Mouse (Mus musculus) CH12.LX (cell line): ENCODE results near the gene Kcnh2. TPM values are rescaled to one million over a fixed set of nuclear protein-coding genes. Genes with fewer than 3 reads are reported as not detected.

Experiments
- DNase-seq: peaks from one replicate; pipeline ENCODE4 v3.0.0-alpha.2; 2013; ENCODE audit errors: extremely low read depth
- H3K27ac ChIP-seq: 2 replicates; pipeline ENCODE4 v1.5.1; 2012; ENCODE audit warnings: low read depth, mild to moderate bottlenecking, control low read depth, moderate library complexity; ENCODE audit not compliant: insufficient read depth
- H3K27me3 ChIP-seq: replicated peaks from 2 replicates; pipeline ENCODE3; 2012; ENCODE audit warnings: inconsistent platforms
- H3K36me3 ChIP-seq, 2 experiments: replicated peaks in 1 of 2; 2 replicates each; pipeline versions ENCODE3 to v1.6.1; 2012; ENCODE audit warnings: inconsistent platforms in 1 of 2, low read length in 1 of 2, mild to moderate bottlenecking in 1 of 2, mixed read lengths in 1 of 2, moderate library complexity in 1 of 2; ENCODE audit not compliant: control insufficient read depth in 1 of 2, insufficient read depth in 1 of 2
- H3K4me1 ChIP-seq, 2 experiments: 2 replicates each; pipeline ENCODE4 v1.6.1; 2012; ENCODE audit warnings: inconsistent platforms in 1 of 2, moderate library complexity in 1 of 2; ENCODE audit not compliant: insufficient read depth in 2 of 2, control insufficient read depth in 1 of 2
- H3K4me2 ChIP-seq: 2 replicates; pipeline ENCODE4 v1.6.1; 2012; ENCODE audit warnings: low read depth, mild to moderate bottlenecking, control low read depth; ENCODE audit not compliant: poor library complexity, insufficient read depth, severe bottlenecking
- H3K4me3 ChIP-seq, 3 experiments: fragments of 150-350 bp in 1 of 3; sonication (generic) in 1 of 3; replicated peaks in 1 of 3; 2 replicates each; pipeline versions ENCODE3 to v1.5.1; 2011 to 2012; ENCODE audit warnings: low read depth in 2 of 3, low read length in 2 of 3, mild to moderate bottlenecking in 2 of 3, moderate library complexity in 2 of 3, control low read depth in 1 of 3, improper control_type of control experiment in 1 of 3, inconsistent platforms in 1 of 3, mixed read lengths in 1 of 3; ENCODE audit not compliant: poor library complexity in 1 of 3
- H3K79me2 ChIP-seq: replicated peaks from 2 replicates; pipeline ENCODE4 v1.6.1; 2012; ENCODE audit warnings: mild to moderate bottlenecking, moderate library complexity; ENCODE audit not compliant: control insufficient read depth, poor library complexity, insufficient read depth, severe bottlenecking; ENCODE audit errors: extremely low read depth
- H3K9ac ChIP-seq: 2 replicates; pipeline ENCODE4 v1.6.1; 2012; ENCODE audit warnings: low read depth, mild to moderate bottlenecking, control low read depth, moderate library complexity; ENCODE audit not compliant: insufficient read depth
- H3K9me3 ChIP-seq: replicated peaks from 2 replicates; pipeline ENCODE3; 2012; ENCODE audit warnings: low read length, inconsistent platforms, mixed read lengths
- CHD2 ChIP-seq: IDR thresholded peaks from 2 replicates; pipeline ENCODE4 v1.6.1; 2011; ENCODE audit warnings: low read length, improper control_type of control experiment
- E2F4 ChIP-seq: IDR thresholded peaks from 2 replicates; pipeline ENCODE4 v1.6.1; 2011; ENCODE audit warnings: low read depth, low read length, improper control_type of control experiment; ENCODE audit not compliant: insufficient replicate concordance
- ELF1 ChIP-seq: IDR thresholded peaks from 2 replicates; pipeline ENCODE4 v1.6.1; 2014; ENCODE audit warnings: low read depth, mild to moderate bottlenecking, inconsistent platforms, low read length, improper control_type of control experiment
- ETS1 ChIP-seq: conservative IDR thresholded peaks from 2 replicates; pipeline ENCODE4 v1.6.1; 2012; ENCODE audit warnings: low read depth, mild to moderate bottlenecking, inconsistent platforms, low read length, improper control_type of control experiment, moderate library complexity
- HCFC1 ChIP-seq: IDR thresholded peaks from 2 replicates; pipeline ENCODE4 v1.6.1; 2012; ENCODE audit warnings: low read depth, mild to moderate bottlenecking, inconsistent platforms, low read length, improper control_type of control experiment
- JUND ChIP-seq: conservative IDR thresholded peaks from 2 replicates; pipeline ENCODE4 v1.6.1; 2011; ENCODE audit warnings: low read depth, low read length, improper control_type of control experiment
- MAX ChIP-seq: IDR thresholded peaks from 2 replicates; pipeline ENCODE4 v1.6.1; 2011; ENCODE audit warnings: low read length, improper control_type of control experiment
- MAZ ChIP-seq: IDR thresholded peaks from 2 replicates; pipeline ENCODE4 v1.6.1; 2012; ENCODE audit warnings: low read depth, mild to moderate bottlenecking, inconsistent platforms, low read length, improper control_type of control experiment, moderate library complexity
- MXI1 ChIP-seq: IDR thresholded peaks from 2 replicates; pipeline ENCODE4 v1.6.1; 2011; ENCODE audit warnings: mild to moderate bottlenecking, low read depth, low read length, improper control_type of control experiment
- MYC ChIP-seq: IDR thresholded peaks from 2 replicates; pipeline ENCODE4 v1.6.1; 2011; ENCODE audit warnings: low read depth, mild to moderate bottlenecking, improper control_type of control experiment, low read length
- PAX5 ChIP-seq: IDR thresholded peaks from 2 replicates; pipeline ENCODE4 v1.6.1; 2012; ENCODE audit warnings: low read length, inconsistent platforms, mixed read lengths
- SMC3 ChIP-seq: IDR thresholded peaks from 2 replicates; pipeline ENCODE4 v1.6.1; 2011; ENCODE audit warnings: low read depth, low read length, improper control_type of control experiment
- TBP ChIP-seq: conservative IDR thresholded peaks from 2 replicates; pipeline ENCODE4 v1.6.1; 2011; ENCODE audit warnings: low read depth, low read length, improper control_type of control experiment
- USF1 ChIP-seq: IDR thresholded peaks from 2 replicates; pipeline ENCODE4 v1.6.1; 2014; ENCODE audit warnings: low read depth, mild to moderate bottlenecking, inconsistent platforms, low read length, improper control_type of control experiment
- USF2 ChIP-seq: conservative IDR thresholded peaks from 2 replicates; pipeline ENCODE4 v1.6.1; 2011; ENCODE audit warnings: low read depth, low read length, improper control_type of control experiment
- ZC3H11A ChIP-seq: IDR thresholded peaks from 2 replicates; pipeline ENCODE4 v1.6.1; 2012; ENCODE audit warnings: low read depth, mild to moderate bottlenecking, inconsistent platforms, low read length, improper control_type of control experiment
- ZKSCAN1 ChIP-seq: IDR thresholded peaks from 2 replicates; pipeline ENCODE4 v1.6.1; 2012; ENCODE audit warnings: low read depth, inconsistent platforms, low read length, improper control_type of control experiment, borderline replicate concordance
- dilution Hi-C: fragments of 300-500 bp; cut with MboI; formaldehyde crosslinking; loops from 2 replicates; pipeline ENCODE4 v1.14.3; 2020; ENCODE audit warnings: low sequenced_read_pairs; ENCODE audit not compliant: extremely low pct_unique_long_range_greater_than_20kb, extremely low pct_ligation_motif_present
- in situ Hi-C: fragments of 300-500 bp; cut with MboI; formaldehyde crosslinking; loops from 3 replicates; pipeline ENCODE4 v1.14.3; 2019; ENCODE audit warnings: low sequenced_read_pairs, low pct_ligation_motif_present, low pct_unique_long_range_greater_than_20kb, mixed read lengths
- polyA plus RNA-seq: library from polyadenylated mRNA; unstranded; fragments of >175 nt; gene quantifications from 2 replicates; pipeline ENCODE4 v1.2.1, GENCODE M21; 2012; ENCODE audit warnings: low read depth; ENCODE audit not compliant: insufficient read length
- total RNA-seq, 2 experiments: library from RNA; depleted of rRNA; stranded (reverse); fragments of 300-350 nt in 1 of 2; fragments of >200 nt in 1 of 2; gene quantifications; 2 replicates each; pipeline ENCODE4 v1.2.3; 2012 to 2014

The Kcnh2 gene
- total and polyA plus RNA-seq, 3 experiments: 0.30 to 2.8 (median 0.59) TPM

DNA sequence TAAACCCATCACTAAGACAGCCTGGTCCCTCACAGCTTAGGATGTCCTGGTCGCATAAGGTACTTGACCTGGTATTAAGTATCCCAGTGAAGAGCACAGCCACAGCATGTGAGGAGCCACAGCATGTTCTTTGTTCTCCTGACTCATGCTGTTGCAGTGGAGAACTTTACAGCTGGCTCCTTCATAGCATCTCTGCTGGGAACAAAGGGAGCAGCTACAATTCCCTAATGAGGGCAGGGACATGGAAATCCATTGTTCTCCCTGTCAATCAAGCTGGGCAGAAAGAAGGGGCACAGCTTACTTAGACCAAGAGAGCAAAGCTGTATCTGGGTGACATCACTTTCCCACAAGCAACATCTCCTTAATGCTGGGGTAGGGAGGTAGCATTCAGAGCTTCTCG, 70.9 kb downstream of the Kcnh2 start:
- no peaks in the 10 kb centered on the region for H3K36me3 ChIP-seq
- in situ Hi-C loops: no loop called here
- no peaks in the 10 kb centered on the region for H3K9me3 ChIP-seq
- no peaks in the 10 kb centered on the region for H3K79me2 ChIP-seq
- H3K4me3 ChIP-seq: no peak overlapping the region
- H3K27ac ChIP-seq: no peak overlapping the region
- no peak overlapping the region for H3K4me2 ChIP-seq
- DNase-seq: no peak
- H3K9ac ChIP-seq: no peak overlapping the region
- H3K27me3 ChIP-seq: peaks cover 58% of the 10 kb centered on the region
- no peak for TF ChIP-seq PAX5
- no peak for TF ChIP-seq ZC3H11A
- no peak for TF ChIP-seq MAX
- no peak for TF ChIP-seq ELF1
- TF ChIP-seq HCFC1: no peak
- no peak for TF ChIP-seq ETS1
- TF ChIP-seq SMC3: no peak
- TF ChIP-seq MYC: no peak
- no peak for TF ChIP-seq JUND
- TF ChIP-seq, all 38 proteins: peak for 0
- dilution Hi-C loops: no loop called here
- no peaks in the 10 kb centered on the region for H3K4me1 ChIP-seq

DNA sequence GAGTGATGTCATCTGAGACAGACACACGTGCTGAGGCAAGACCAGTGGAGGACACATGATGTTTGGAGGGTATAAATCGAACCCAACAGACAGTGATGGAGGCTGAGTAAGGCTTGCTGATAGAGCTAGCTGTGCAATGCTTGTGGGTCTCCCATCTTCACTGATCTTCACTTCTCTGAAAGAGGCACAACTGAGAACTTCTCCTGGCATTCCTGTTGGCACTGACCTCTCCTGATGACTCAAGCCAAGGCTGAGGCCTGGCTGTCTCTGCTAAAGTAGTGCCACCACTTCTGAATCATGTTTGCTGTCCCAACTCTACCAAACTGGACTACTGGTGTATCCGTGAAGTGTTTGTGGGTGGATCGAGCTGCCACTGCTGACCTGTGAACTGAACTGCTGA, 71.9 kb downstream of the Kcnh2 start:
- H3K27ac ChIP-seq: no peak overlapping the region
- no peak for DNase-seq
- H3K4me1 ChIP-seq: no peaks in the 10 kb centered on the region
- no peaks in the 10 kb centered on the region for H3K9me3 ChIP-seq
- in situ Hi-C loops: no loop called here
- no peaks in the 10 kb centered on the region for H3K79me2 ChIP-seq
- no peak overlapping the region for H3K4me3 ChIP-seq
- H3K27me3 ChIP-seq: peaks cover 52% of the 10 kb centered on the region
- no peaks in the 10 kb centered on the region for H3K36me3 ChIP-seq
- TF ChIP-seq E2F4 (no peak), TBP (no peak), USF1 (no peak), MAZ (no peak), ZKSCAN1 (no peak), MXI1 (no peak), SMC3 (no peak), USF2 (no peak), CHD2 (no peak), MAX (no peak)
- no peak overlapping the region for H3K9ac ChIP-seq
- dilution Hi-C loops: no loop called here
- no peak overlapping the region for H3K4me2 ChIP-seq
